Mouse (Mus musculus): ENCODE measurements at regions not wholly inside any gene's neighbourhood (a gene's known extent, or its start where the extent isn't known, plus 50 kb on each side); places are given as distances from the start of the nearest gene placed in this dataset.

- WGBS = 82% methylated on average over 1 of the region's 1 CpGs
- TF ChIP-seq CTCF (IDR thresholded peaks at IDR 0.05) = no peak
- no peak for DNase-seq (ENCODE audit: low spot score)
- Histone ChIP-seq H3K36me3 (ENCODE audit: insufficient read depth, low read length) (no peaks in the 10 kb centered on the region), H3K9ac (replicated peaks; ENCODE audit: low read length, poor library complexity, severe bottlenecking) (no peak overlapping the region), H3K4me2 (ENCODE audit: low read depth, low read length, poor library complexity, severe bottlenecking) (no peak overlapping the region), H3K4me1 (ENCODE audit: insufficient read depth, low read length) (no peaks in the 10 kb centered on the region), H3K4me3 (ENCODE audit: low read depth, low read length) (no peak overlapping the region), H3K27ac (ENCODE audit: low read depth, low read length) (no peak overlapping the region), H3K27me3 (ENCODE audit: insufficient read depth, low read length) (no peaks in the 10 kb centered on the region), H3K9me3 (ENCODE audit: low read length) (no peaks in the 10 kb centered on the region)
- no peak for ATAC-seq (ENCODE audit: low FRiP score)
Measured at GRCm38 (mm10) chr9:67676906-67677305, 82.3 kb upstream of the C2cd4b start.

DNA sequence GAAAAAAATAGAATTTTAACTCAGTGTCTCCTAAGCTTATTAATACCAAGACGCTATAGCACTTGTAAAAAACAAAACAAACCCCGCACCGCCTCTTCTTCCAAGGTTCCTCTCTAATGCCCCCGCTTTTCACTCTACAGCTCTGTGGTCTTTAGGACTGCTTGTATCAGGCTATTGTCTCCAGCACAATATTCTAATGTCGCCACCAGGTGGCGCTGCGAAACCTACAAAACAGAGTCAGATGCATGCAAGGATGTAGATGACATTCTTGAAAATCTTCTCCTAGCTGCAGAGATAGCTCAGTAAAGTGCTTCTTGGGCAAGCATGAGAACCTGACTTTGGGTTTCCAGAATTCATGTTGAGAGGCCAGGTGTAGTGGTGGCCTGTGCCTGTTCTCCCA is 75.9 kb upstream of the C2cd4b start:
- peak; percentile 92 for DNase-seq (ENCODE audit: low spot score)
- Histone ChIP-seq H3K4me1 (ENCODE audit: insufficient read depth, low read length) (no peaks in the 10 kb centered on the region), H3K9me3 (ENCODE audit: low read length) (no peaks in the 10 kb centered on the region), H3K4me3 (ENCODE audit: low read depth, low read length) (no peak overlapping the region), H3K36me3 (ENCODE audit: insufficient read depth, low read length) (no peaks in the 10 kb centered on the region), H3K4me2 (ENCODE audit: low read depth, low read length, poor library complexity, severe bottlenecking) (no peak overlapping the region), H3K27me3 (ENCODE audit: insufficient read depth, low read length) (no peaks in the 10 kb centered on the region), H3K9ac (replicated peaks; ENCODE audit: low read length, poor library complexity, severe bottlenecking) (no peak overlapping the region), H3K27ac (ENCODE audit: low read depth, low read length) (no peak overlapping the region)
- peak; percentile 96 for TF ChIP-seq CTCF (IDR thresholded peaks at IDR 0.05)
- 7% methylated on average over 7 of the region's 7 CpGs for WGBS
- ATAC-seq (ENCODE audit: low FRiP score) = no peak

- no peak for TF ChIP-seq CTCF (IDR thresholded peaks at IDR 0.05)
- WGBS = 87% methylated on average over 13 of the region's 13 CpGs
Measured at GRCm38 (mm10) chr9:67692396-67692795, 66.8 kb upstream of the C2cd4b start.

GRCm38 (mm10) chr9:67693716-67694115 is 65.5 kb upstream of the C2cd4b start:
- peak; percentile 21 for DNase-seq (ENCODE audit: low spot score)
- Histone ChIP-seq H3K27ac (ENCODE audit: low read depth, low read length) (no peak overlapping the region), H3K4me3 (ENCODE audit: low read depth, low read length) (no peak overlapping the region), H3K27me3 (ENCODE audit: insufficient read depth, low read length) (no peaks in the 10 kb centered on the region), H3K4me2 (ENCODE audit: low read depth, low read length, poor library complexity, severe bottlenecking) (no peak overlapping the region), H3K4me1 (ENCODE audit: insufficient read depth, low read length) (no peaks in the 10 kb centered on the region), H3K36me3 (ENCODE audit: insufficient read depth, low read length) (no peaks in the 10 kb centered on the region), H3K9ac (replicated peaks; ENCODE audit: low read length, poor library complexity, severe bottlenecking) (no peak overlapping the region), H3K9me3 (ENCODE audit: low read length) (no peaks in the 10 kb centered on the region)
- no peak for TF ChIP-seq CTCF (IDR thresholded peaks at IDR 0.05)
- ATAC-seq (ENCODE audit: low FRiP score) = no peak
- 14% methylated on average over 7 of the region's 7 CpGs for WGBS

More at GRCm38 (mm10) chr9:67692396-67692795, 66.8 kb upstream of the C2cd4b start:
- Histone ChIP-seq H3K4me3 (ENCODE audit: low read depth, low read length) (no peak overlapping the region), H3K27ac (ENCODE audit: low read depth, low read length) (no peak overlapping the region), H3K4me2 (ENCODE audit: low read depth, low read length, poor library complexity, severe bottlenecking) (no peak overlapping the region), H3K4me1 (ENCODE audit: insufficient read depth, low read length) (no peaks in the 10 kb centered on the region), H3K27me3 (ENCODE audit: insufficient read depth, low read length) (no peaks in the 10 kb centered on the region), H3K9me3 (ENCODE audit: low read length) (no peaks in the 10 kb centered on the region), H3K9ac (replicated peaks; ENCODE audit: low read length, poor library complexity, severe bottlenecking) (no peak overlapping the region), H3K36me3 (ENCODE audit: insufficient read depth, low read length) (no peaks in the 10 kb centered on the region)
- DNase-seq (ENCODE audit: low spot score) = no peak
- ATAC-seq (ENCODE audit: low FRiP score) = no peak

- 89% methylated on average over 2 of the region's 2 CpGs for WGBS
- ATAC-seq (ENCODE audit: low FRiP score) (no peak), DNase-seq (ENCODE audit: low spot score) (no peak)
- Histone ChIP-seq H3K4me3 (ENCODE audit: low read depth, low read length) (no peak overlapping the region), H3K4me2 (ENCODE audit: low read depth, low read length, poor library complexity, severe bottlenecking) (no peak overlapping the region), H3K9ac (replicated peaks; ENCODE audit: low read length, poor library complexity, severe bottlenecking) (no peak overlapping the region), H3K27ac (ENCODE audit: low read depth, low read length) (no peak overlapping the region), H3K27me3 (ENCODE audit: insufficient read depth, low read length) (no peaks in the 10 kb centered on the region), H3K9me3 (ENCODE audit: low read length) (no peaks in the 10 kb centered on the region), H3K4me1 (ENCODE audit: insufficient read depth, low read length) (no peaks in the 10 kb centered on the region), H3K36me3 (ENCODE audit: insufficient read depth, low read length) (no peaks in the 10 kb centered on the region)
- TF ChIP-seq CTCF (IDR thresholded peaks at IDR 0.05) = no peak
Measured at GRCm38 (mm10) chr9:67698796-67699195, 60.4 kb upstream of the C2cd4b start.

DNA sequence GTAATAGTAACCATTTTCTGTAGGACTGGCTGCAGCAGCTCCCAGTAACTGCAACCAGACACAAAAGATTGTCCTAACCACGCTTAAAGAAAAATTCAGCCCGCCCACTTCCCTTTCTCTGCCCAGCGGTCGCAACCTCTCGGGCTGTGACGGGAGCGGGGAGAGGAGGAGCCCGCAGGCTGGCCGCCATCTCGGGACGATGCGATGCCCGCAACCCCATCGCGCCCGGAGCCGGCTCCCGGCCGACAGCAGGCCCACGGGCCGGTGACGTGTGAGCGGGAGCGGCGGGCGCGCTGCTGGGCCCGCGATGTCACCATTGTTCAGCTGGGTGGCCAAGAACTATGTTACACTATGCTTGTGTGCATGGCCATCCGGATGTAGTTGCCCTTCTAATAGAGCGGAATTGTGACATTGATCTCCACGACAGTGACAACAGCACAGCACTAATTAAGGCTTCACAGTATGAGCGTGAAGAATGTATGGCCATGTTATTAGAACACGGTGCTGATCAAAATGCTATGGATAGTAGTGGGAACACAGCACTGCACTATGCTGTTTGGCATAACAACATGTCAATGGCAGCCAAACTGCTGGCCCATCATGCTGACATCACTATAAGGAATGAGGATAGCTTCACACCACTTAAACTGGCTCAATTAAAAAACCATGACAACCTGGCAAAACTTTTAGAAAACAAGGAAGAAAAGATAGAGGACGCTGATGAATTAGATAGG is 59.2 kb upstream of the C2cd4b start:
- Histone ChIP-seq H3K27ac (ENCODE audit: low read depth, low read length) (no peak overlapping the region), H3K4me3 (ENCODE audit: low read depth, low read length) (peak overlapping the region; percentile 21; the same call in 1 of the 2 replicates), H3K36me3 (ENCODE audit: insufficient read depth, low read length) (no peaks in the 10 kb centered on the region), H3K9me3 (ENCODE audit: low read length) (no peaks in the 10 kb centered on the region), H3K9ac (replicated peaks; ENCODE audit: low read length, poor library complexity, severe bottlenecking) (0 out of 2 replicates have a peak overlapping the region, but pooled peaks have one; percentile 39), H3K27me3 (ENCODE audit: insufficient read depth, low read length) (no peaks in the 10 kb centered on the region), H3K4me2 (ENCODE audit: low read depth, low read length, poor library complexity, severe bottlenecking) (peak overlapping the region; percentile 55), H3K4me1 (ENCODE audit: insufficient read depth, low read length) (no peaks in the 10 kb centered on the region)
- ATAC-seq (ENCODE audit: low FRiP score) = peak; percentile 31; the same call in 1 of the 2 replicates
- peak; percentile 36 for DNase-seq (ENCODE audit: low spot score)
- TF ChIP-seq CTCF (IDR thresholded peaks at IDR 0.05) = no peak
- 23% methylated on average over 35 of the region's 35 CpGs for WGBS

Measured in midbrain, postnatal 0 days (tissue).